Comparison of ENCODE assay signal across 10 mouse cellular contexts in the genomic region with DNA sequence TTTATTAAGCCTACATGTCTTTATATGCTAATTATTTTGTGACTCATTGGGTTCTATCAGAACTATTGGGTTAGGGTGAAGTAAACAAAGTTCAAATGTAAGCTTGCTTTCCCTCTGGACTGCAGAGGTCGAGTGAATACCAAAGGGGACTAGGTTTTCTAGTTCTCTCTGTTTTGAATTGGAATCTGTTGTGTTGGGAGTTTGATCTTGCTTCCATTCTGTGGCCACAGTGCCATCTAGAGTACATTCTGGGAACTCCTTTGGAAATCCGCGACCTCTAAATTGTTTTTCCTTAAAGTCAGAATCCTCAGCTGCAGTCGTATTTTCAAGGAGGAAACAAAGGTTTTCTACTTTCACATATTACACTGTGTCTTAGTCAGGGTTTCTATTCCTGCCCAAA. TPM values are rescaled to one million over a fixed set of nuclear protein-coding genes. Genes with fewer than 3 reads are reported as not detected.
DNase-seq lines count a peak whose midpoint lies in the region; ATAC-seq and TF ChIP-seq lines count a peak whose summit lies in the region.
"Had no signal": no experiment of that assay in that cellular context is flagged by ENCODE, and none has a peak within 500 bp of the region (broad histone marks: within the 10 kb centered on the region; RNA-seq: fewer than 3 reads in every experiment).

No protein-coding gene starts in this region.

- H3K79me2 ChIP-seq in MEL (ENCODE audit: control insufficient read depth, insufficient read depth, low read length, poor library complexity) = no peaks in the 10 kb centered on the region

- no peak overlapping the region for H3K27ac ChIP-seq in MEL (ENCODE audit: control insufficient read depth, low read depth, low read length)
- no peak overlapping the region for H3K27ac ChIP-seq in forebrain, embryonic 13.5 days
- H3K27ac ChIP-seq: stomach, embryonic 15.5 days had no signal

- H3K4me3 ChIP-seq in MEL (ENCODE audit: control insufficient read depth in 1 of 2, insufficient read depth in 1 of 2, low read depth in 2 of 2, low read length in 2 of 2) = no peak overlapping the region
- H3K4me3 ChIP-seq in forebrain, embryonic 13.5 days = no peak overlapping the region
- H3K4me3 ChIP-seq: stomach, embryonic 15.5 days had no signal

- peak; percentile 64 for DNase-seq in layer of hippocampus, adult 11-12 months (ENCODE audit: low spot score)
- no peak for DNase-seq in layer of hippocampus, adult 9-11 months
- peak; percentile 33 for DNase-seq in MEL (ENCODE audit: low read depth, low spot score)
- peak; percentile 78 for DNase-seq in brain, adult 2 months (ENCODE audit: low read depth, low spot score)
- peak; percentile 35 for DNase-seq in lung, postnatal 14 days
- no peak for DNase-seq in spleen, adult 18-20 months

- H3K4me1 ChIP-seq in MEL (ENCODE audit: control insufficient read depth in 1 of 2, insufficient read depth in 2 of 2, low read length in 2 of 2) = no peaks in the 10 kb centered on the region
- peaks cover 6% of the 10 kb centered on the region; the same call in 1 of the 2 replicates for H3K4me1 ChIP-seq in forebrain, embryonic 13.5 days
- H3K4me1 ChIP-seq: stomach, embryonic 15.5 days had no signal

- H3K36me3 ChIP-seq in MEL (ENCODE audit: control insufficient read depth in 1 of 2, insufficient read depth in 2 of 2, low read length in 2 of 2) = no peaks in the 10 kb centered on the region
- no peaks in the 10 kb centered on the region for H3K36me3 ChIP-seq in forebrain, embryonic 13.5 days (ENCODE audit: poor library complexity, severe bottlenecking)
- H3K36me3 ChIP-seq: stomach, embryonic 15.5 days had no signal

- peak; percentile 64 for ATAC-seq in forebrain, embryonic 13.5 days

- no peak for TF ChIP-seq EP300 in MEL (IDR thresholded peaks at IDR 0.05; ENCODE audit: low read depth in 1 of 2, low read length in 2 of 2)

- no peak overlapping the region for H3K9ac ChIP-seq in MEL (ENCODE audit: control insufficient read depth, low read depth, low read length, poor library complexity, severe bottlenecking)
- H3K9ac ChIP-seq in forebrain, embryonic 13.5 days = no peak overlapping the region
- H3K9ac ChIP-seq: stomach, embryonic 15.5 days had no signal

- no peaks in the 10 kb centered on the region for H3K9me3 ChIP-seq in MEL (replicated peaks; ENCODE audit: insufficient read depth, low read length)
- no peaks in the 10 kb centered on the region for H3K9me3 ChIP-seq in forebrain, embryonic 13.5 days (replicated peaks)
- H3K9me3 ChIP-seq: stomach, embryonic 15.5 days had no signal

- no peaks in the 10 kb centered on the region for H3K27me3 ChIP-seq in MEL (ENCODE audit: control insufficient read depth in 1 of 2, insufficient read depth in 2 of 2, low read length in 2 of 2)
- H3K27me3 ChIP-seq in forebrain, embryonic 13.5 days = no peaks in the 10 kb centered on the region
- H3K27me3 ChIP-seq: stomach, embryonic 15.5 days had no signal

- TF ChIP-seq POLR2A in MEL (IDR thresholded peaks at IDR 0.05; ENCODE audit: control insufficient read depth in 1 of 2, insufficient read depth in 1 of 2, low read depth in 1 of 2, low read length in 2 of 2, poor library complexity in 1 of 2) = no peak

- TF ChIP-seq RAD21 in MEL (IDR thresholded peaks at IDR 0.05; ENCODE audit: low read depth, low read length) = peak; percentile 67

- H3K4me2 ChIP-seq in forebrain, embryonic 13.5 days = no peak overlapping the region
- H3K4me2 ChIP-seq: stomach, embryonic 15.5 days had no signal

- WGBS in forebrain, embryonic 13.5 days = 5% methylated on average over 4 of the region's 4 CpGs

- peak; percentile 29 to 63 (median 63) for TF ChIP-seq CTCF in MEL (IDR thresholded peaks at IDR 0.05 in 2 of 3, conservative IDR thresholded peaks at IDR 0.05 in 1 of 3; ENCODE audit: control insufficient read depth in 1 of 3, insufficient read depth in 1 of 3, low read depth in 2 of 3, low read length in 3 of 3, poor library complexity in 1 of 3, severe bottlenecking in 1 of 3)

TF ChIP-seq in MEL, 35 proteins besides CTCF, POLR2A, EP300 and RAD21:
- TF ChIP-seq ZKSCAN1 (IDR thresholded peaks at IDR 0.05; ENCODE audit: low read depth, low read length) (no peak), SIN3A (IDR thresholded peaks at IDR 0.05; ENCODE audit: low read length) (no peak), KAT2A (conservative IDR thresholded peaks at IDR 0.05; ENCODE audit: low read depth, low read length) (no peak), RCOR1 (IDR thresholded peaks at IDR 0.05; ENCODE audit: low read depth, low read length) (no peak), ZC3H11A (IDR thresholded peaks at IDR 0.05; ENCODE audit: low read depth, low read length) (peak; percentile 22; the same call in 1 of the 2 replicates), POLR2AphosphoS5 (IDR thresholded peaks at IDR 0.05; ENCODE audit: borderline replicate concordance, low read depth, low read length) (no peak), ETS1 (IDR thresholded peaks at IDR 0.05; ENCODE audit: low read depth, low read length) (no peak), CHD1 (IDR thresholded peaks at IDR 0.05; ENCODE audit: low read depth, low read length) (no peak), MAX (IDR thresholded peaks at IDR 0.05; ENCODE audit: low read length) (no peak), TBP (IDR thresholded peaks at IDR 0.05; ENCODE audit: low read depth, low read length) (no peak), SMC3 (IDR thresholded peaks at IDR 0.05; ENCODE audit: low read depth, low read length) (peak; percentile 47)
TF ChIP-seq in MEL: peak in this region for 2.

RNA-seq across cellular contexts. Expression of gene Gm11042, which starts 22.6 kb away (rescaled TPM):
- total RNA-seq in MEL (2012; rRNA removed) = not detected in 2 replicates
- not detected for polyA plus RNA-seq in MEL (2012; ENCODE audit: insufficient read depth in 1 of 2, insufficient read length in 2 of 2, low read depth in 1 of 2, low replicate concordance in 2 of 2, missing spikeins in 1 of 2)
- not detected in 2 replicates for polyA plus RNA-seq in forebrain, embryonic 13.5 days (2015; fragmentation: Nextera tagmentation; extraction: Ambion mirVana)
- polyA plus RNA-seq: frontal cortex, adult 2 months; liver, embryonic 16.5 days; stomach, embryonic 15.5 days had no signal

Comparison
In these comparisons a context has a peak if more than half of its experiments do, and no peak if none do; other contexts are left out.
1. DNase-seq: peak in layer of hippocampus, adult 11-12 months (single experiment), MEL (single experiment), brain, adult 2 months (single experiment) and lung, postnatal 14 days (single experiment); none in layer of hippocampus, adult 9-11 months (single experiment) and spleen, adult 18-20 months (0 of 2).